28 mouse cellular contexts compared by ENCODE assay signal in the genomic region with DNA sequence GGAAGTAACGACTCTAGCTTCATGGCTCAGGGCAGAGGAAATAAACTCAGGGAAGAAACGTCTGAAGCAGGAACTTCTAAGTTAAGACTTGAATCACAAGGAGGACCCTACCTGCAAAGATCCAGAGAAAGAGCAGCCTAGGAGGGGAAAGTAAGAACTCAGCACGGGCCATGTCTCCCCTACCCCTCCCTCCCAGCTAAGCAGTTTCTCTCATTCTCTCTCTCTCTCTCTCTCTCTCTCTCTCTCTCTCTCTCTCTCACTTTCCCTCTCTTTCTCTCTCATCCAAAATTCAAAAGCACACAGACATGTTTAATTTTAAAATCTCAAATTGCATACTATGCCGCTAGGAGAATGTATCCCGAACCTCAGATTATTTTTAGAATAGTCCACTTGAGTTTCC.
DNase-seq lines count a peak whose midpoint lies in the region; ATAC-seq and TF ChIP-seq lines count a peak whose summit lies in the region.
"Had no signal": no experiment of that assay in that cellular context is flagged by ENCODE, and none has a peak within 500 bp of the region (broad histone marks: within the 10 kb centered on the region; RNA-seq: fewer than 3 reads in every experiment).

No protein-coding gene starts in this region.

- no peak for ATAC-seq in heart, embryonic 12.5 days (ENCODE audit: insufficient number of reproducible peaks, low FRiP score)
- ATAC-seq in heart, embryonic 15.5 days (replicated peaks; ENCODE audit: insufficient number of reproducible peaks, insufficient read depth, low FRiP score, low read depth), result no peak
- ATAC-seq: activated CD4-positive, CD25-positive, alpha-beta regulatory T cell, adult 4 months; CD4-positive, CD25-positive, alpha-beta regulatory T cell, adult 4 months; forebrain, embryonic 13.5 days; forebrain, embryonic 16.5 days; hindbrain, embryonic 16.5 days; intestine, embryonic 16.5 days had no signal

- no peaks in the 10 kb centered on the region for H3K79me2 ChIP-seq in MEL (ENCODE audit: control insufficient read depth, insufficient read depth, low read length, poor library complexity)

- H3K9ac ChIP-seq in heart, embryonic 12.5 days, result no peak overlapping the region
- H3K9ac ChIP-seq in heart, embryonic 15.5 days, result no peak overlapping the region
- peak overlapping the region; percentile 39 for H3K9ac ChIP-seq in MEL (ENCODE audit: control insufficient read depth, low read depth, low read length, poor library complexity, severe bottlenecking)
- H3K9ac ChIP-seq: embryonic facial prominence, embryonic 12.5 days; forebrain, embryonic 13.5 days; hindbrain, embryonic 13.5 days had no signal

- H3K4me2 ChIP-seq in heart, embryonic 12.5 days, result peak overlapping the region; percentile 13; the same call in 1 of the 2 replicates
- H3K4me2 ChIP-seq in heart, embryonic 15.5 days, result 0 out of 2 replicates have a peak overlapping the region, but pooled peaks have one; percentile 8
- H3K4me2 ChIP-seq: embryonic facial prominence, embryonic 12.5 days; forebrain, embryonic 13.5 days; hindbrain, embryonic 13.5 days had no signal

- no peak for TF ChIP-seq CTCF in MEL (IDR thresholded peaks at IDR 0.05 in 2 of 3, conservative IDR thresholded peaks at IDR 0.05 in 1 of 3; ENCODE audit: control insufficient read depth in 1 of 3, insufficient read depth in 1 of 3, low read depth in 2 of 3, low read length in 3 of 3, poor library complexity in 1 of 3, severe bottlenecking in 1 of 3)

- no peak for DNase-seq in heart, postnatal 4 days
- DNase-seq in heart, postnatal 25 days (ENCODE audit: low spot score), result no peak
- no peak for DNase-seq in MEL (ENCODE audit: low read depth, low spot score)
- DNase-seq in embryonic facial prominence, embryonic 10.5 days (ENCODE audit: low spot score), result no peak
- no peak for DNase-seq in ovary, postnatal 10 days (ENCODE audit: low spot score)
- no peak for DNase-seq in layer of hippocampus, adult 18-20 months (ENCODE audit: low spot score in 2 of 2)
- DNase-seq: adrenal gland, adult 8-10 months; adrenal gland, postnatal 25 days; cerebellum, adult 11-12 months; cerebellum, adult 8-10 months; cerebellum, postnatal 10 days; gastrocnemius, postnatal 10 days; gastrocnemius, postnatal 36 days; heart, postnatal 10 days; kidney, adult 18-20 months; kidney, adult 9 months had no signal

- no peaks in the 10 kb centered on the region for H3K9me3 ChIP-seq in heart, embryonic 12.5 days (replicated peaks)
- H3K9me3 ChIP-seq in heart, embryonic 15.5 days (replicated peaks), result no peaks in the 10 kb centered on the region
- H3K9me3 ChIP-seq in MEL (replicated peaks; ENCODE audit: insufficient read depth, low read length), result no peaks in the 10 kb centered on the region
- no peaks in the 10 kb centered on the region for H3K9me3 ChIP-seq in embryonic facial prominence, embryonic 10.5 days
- H3K9me3 ChIP-seq: embryonic facial prominence, embryonic 12.5 days; forebrain, embryonic 10.5 days; forebrain, embryonic 13.5 days; hindbrain, embryonic 10.5 days; hindbrain, embryonic 13.5 days had no signal

- 35% methylated on average over 5 of the region's 5 CpGs for WGBS in heart, embryonic 12.5 days
- 36% methylated on average over 5 of the region's 5 CpGs for WGBS in heart, embryonic 15.5 days
- 59% methylated on average over 5 of the region's 5 CpGs for WGBS in embryonic facial prominence, embryonic 10.5 days

- no peaks in the 10 kb centered on the region for H3K27me3 ChIP-seq in heart, embryonic 12.5 days (replicated peaks)
- H3K27me3 ChIP-seq in heart, embryonic 15.5 days, result no peaks in the 10 kb centered on the region
- no peaks in the 10 kb centered on the region for H3K27me3 ChIP-seq in MEL (ENCODE audit: control insufficient read depth in 1 of 2, insufficient read depth in 2 of 2, low read length in 2 of 2)
- H3K27me3 ChIP-seq in embryonic facial prominence, embryonic 10.5 days (replicated peaks; ENCODE audit: low read depth, poor library complexity, severe bottlenecking), result no peaks in the 10 kb centered on the region
- H3K27me3 ChIP-seq: embryonic facial prominence, embryonic 12.5 days; forebrain, embryonic 13.5 days; hindbrain, embryonic 13.5 days had no signal

- no peak for TF ChIP-seq EP300 in MEL (IDR thresholded peaks at IDR 0.05; ENCODE audit: low read depth in 1 of 2, low read length in 2 of 2)

- intact Hi-C loops in heart, postnatal 25 days (cut with DNase I), result no loop called here

- no peaks in the 10 kb centered on the region for H3K36me3 ChIP-seq in heart, embryonic 12.5 days
- H3K36me3 ChIP-seq in heart, embryonic 15.5 days, result no peaks in the 10 kb centered on the region
- H3K36me3 ChIP-seq in MEL (ENCODE audit: control insufficient read depth in 1 of 2, insufficient read depth in 2 of 2, low read length in 2 of 2), result peaks cover 0 to 20% of the 10 kb centered on the region in 2 experiments; a peak in 2 of 4 replicates
- no peaks in the 10 kb centered on the region for H3K36me3 ChIP-seq in embryonic facial prominence, embryonic 10.5 days (replicated peaks)
- H3K36me3 ChIP-seq: embryonic facial prominence, embryonic 12.5 days; forebrain, embryonic 10.5 days; hindbrain, embryonic 10.5 days; hindbrain, embryonic 13.5 days had no signal

- no peak overlapping the region for H3K27ac ChIP-seq in heart, embryonic 12.5 days (ENCODE audit: poor library complexity, severe bottlenecking)
- no peak overlapping the region for H3K27ac ChIP-seq in heart, embryonic 15.5 days
- peak overlapping the region; percentile 23 for H3K27ac ChIP-seq in MEL (ENCODE audit: control insufficient read depth, low read depth, low read length)
- 0 out of 2 replicates have a peak overlapping the region, but pooled peaks have one; percentile 24 for H3K27ac ChIP-seq in embryonic facial prominence, embryonic 10.5 days (replicated peaks)
- H3K27ac ChIP-seq: embryonic facial prominence, embryonic 12.5 days; forebrain, embryonic 10.5 days; forebrain, embryonic 13.5 days; hindbrain, embryonic 10.5 days; hindbrain, embryonic 13.5 days had no signal

- TF ChIP-seq RAD21 in MEL (IDR thresholded peaks at IDR 0.05; ENCODE audit: low read depth, low read length), result no peak

- H3K4me3 ChIP-seq in heart, embryonic 12.5 days, result no peak overlapping the region
- H3K4me3 ChIP-seq in heart, embryonic 15.5 days, result no peak overlapping the region
- H3K4me3 ChIP-seq in MEL (ENCODE audit: control insufficient read depth in 1 of 2, insufficient read depth in 1 of 2, low read depth in 2 of 2, low read length in 2 of 2), result peak overlapping the region; percentile 50 to 69
- H3K4me3 ChIP-seq in embryonic facial prominence, embryonic 10.5 days, result no peak overlapping the region
- H3K4me3 ChIP-seq: embryonic facial prominence, embryonic 12.5 days; forebrain, embryonic 10.5 days; forebrain, embryonic 13.5 days; hindbrain, embryonic 10.5 days; hindbrain, embryonic 13.5 days had no signal

- H3K4me1 ChIP-seq in heart, embryonic 12.5 days (replicated peaks), result peaks cover 18% of the 10 kb centered on the region
- H3K4me1 ChIP-seq in heart, embryonic 15.5 days (replicated peaks), result peaks cover 9% of the 10 kb centered on the region
- H3K4me1 ChIP-seq in MEL (ENCODE audit: control insufficient read depth in 1 of 2, insufficient read depth in 2 of 2, low read length in 2 of 2), result peaks cover 7 to 22% of the 10 kb centered on the region in 2 experiments
- 0 out of 2 replicates have a peak, but pooled peaks cover 4% of the 10 kb centered on the region for H3K4me1 ChIP-seq in embryonic facial prominence, embryonic 10.5 days
- H3K4me1 ChIP-seq: forebrain, embryonic 13.5 days; hindbrain, embryonic 10.5 days; hindbrain, embryonic 13.5 days had no signal

- TF ChIP-seq POLR2A in MEL (IDR thresholded peaks at IDR 0.05; ENCODE audit: control insufficient read depth in 1 of 2, insufficient read depth in 1 of 2, low read depth in 1 of 2, low read length in 2 of 2, poor library complexity in 1 of 2), result peak in 1 of 2 experiments; percentile 24; a peak in 1 of 4 replicates

TF ChIP-seq in MEL, 35 proteins besides CTCF, POLR2A, EP300 and RAD21:
- TF ChIP-seq TBP (IDR thresholded peaks at IDR 0.05; ENCODE audit: low read depth, low read length), result 0 out of 2 replicates have a peak, but pooled peaks have one; percentile 29
- no peak for TF ChIP-seq MXI1 (IDR thresholded peaks at IDR 0.05; ENCODE audit: low read depth, low read length)
- TF ChIP-seq MAX (IDR thresholded peaks at IDR 0.05; ENCODE audit: low read length), result no peak
- peak; percentile 74; the same call in 1 of the 2 replicates for TF ChIP-seq JUND (IDR thresholded peaks at IDR 0.05; ENCODE audit: low read depth, low read length)
- no peak for TF ChIP-seq E2F4 (IDR thresholded peaks at IDR 0.05; ENCODE audit: borderline replicate concordance, low read depth, low read length)

Comparison
In these comparisons a context has a peak if more than half of its experiments do, and no peak if none do; other contexts are left out.
1. H3K27ac ChIP-seq: peak in MEL (single experiment) and embryonic facial prominence, embryonic 10.5 days (single experiment); none in heart, embryonic 12.5 days (single experiment) and heart, embryonic 15.5 days (single experiment).
2. H3K4me3 ChIP-seq: peak in MEL (2 of 2); none in heart, embryonic 12.5 days (single experiment), heart, embryonic 15.5 days (single experiment) and embryonic facial prominence, embryonic 10.5 days (single experiment).